In the genomic region with DNA sequence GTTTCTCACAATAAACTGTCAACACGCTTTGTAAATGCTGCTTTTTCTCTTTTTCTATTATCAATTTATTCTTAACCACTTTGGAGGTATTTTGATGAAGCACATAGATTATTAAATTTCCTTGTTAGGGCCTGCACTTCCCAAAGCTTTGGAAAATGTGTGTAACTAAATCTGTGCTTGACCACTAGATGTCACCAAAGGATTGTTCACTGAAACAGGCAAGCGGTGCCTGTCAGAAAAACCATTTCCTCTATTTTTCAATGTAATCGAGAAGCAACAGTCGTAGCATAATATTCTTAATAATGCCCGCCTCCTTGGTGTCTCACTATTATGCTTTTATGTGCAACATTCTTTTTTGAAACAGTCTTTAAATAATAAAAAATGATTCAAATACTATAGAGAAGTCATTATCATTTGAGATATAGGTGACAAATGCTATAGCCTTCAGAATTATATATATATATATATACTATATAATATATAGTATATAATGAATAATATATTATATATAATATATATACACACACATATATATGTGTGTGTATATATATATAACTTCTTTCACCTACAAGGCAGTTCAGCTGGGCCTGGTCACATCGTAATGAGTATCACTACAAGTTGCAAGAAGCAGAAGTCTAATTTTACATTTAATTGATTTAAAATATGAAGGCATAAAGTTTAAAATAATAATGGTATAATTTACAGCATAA, we compare ENCODE assay signal across 8 mouse cellular contexts.
DNase-seq lines count a peak whose midpoint lies in the region; ATAC-seq and TF ChIP-seq lines count a peak whose summit lies in the region.

No protein-coding gene starts in this region.

- H3K9ac ChIP-seq in heart, adult 2 months (ENCODE audit: low read depth, low read length), result no peak overlapping the region
- H3K9ac ChIP-seq in heart, embryonic 12.5 days, result no peak overlapping the region
- H3K9ac ChIP-seq in forebrain, embryonic 13.5 days, result no peak overlapping the region
- no peak overlapping the region for H3K9ac ChIP-seq in neural tube, embryonic 14.5 days (replicated peaks; ENCODE audit: low read depth, low read length)

- no peaks in the 10 kb centered on the region for H3K27me3 ChIP-seq in heart, adult 2 months (ENCODE audit: control insufficient read depth, insufficient read depth, low read length)
- no peaks in the 10 kb centered on the region for H3K27me3 ChIP-seq in heart, embryonic 12.5 days (replicated peaks)
- H3K27me3 ChIP-seq in forebrain, embryonic 13.5 days, result no peaks in the 10 kb centered on the region
- H3K27me3 ChIP-seq in neural tube, embryonic 14.5 days (ENCODE audit: control insufficient read depth, insufficient read depth, low read length), result no peaks in the 10 kb centered on the region

- H3K36me3 ChIP-seq in heart, adult 2 months (ENCODE audit: control insufficient read depth, insufficient read depth, low read length), result no peaks in the 10 kb centered on the region
- H3K36me3 ChIP-seq in heart, embryonic 12.5 days, result no peaks in the 10 kb centered on the region
- no peaks in the 10 kb centered on the region for H3K36me3 ChIP-seq in forebrain, embryonic 13.5 days (ENCODE audit: poor library complexity, severe bottlenecking)
- no peaks in the 10 kb centered on the region for H3K36me3 ChIP-seq in neural tube, embryonic 14.5 days (ENCODE audit: control insufficient read depth, insufficient read depth, low read length)

- H3K4me2 ChIP-seq in heart, embryonic 12.5 days, result no peak overlapping the region
- H3K4me2 ChIP-seq in forebrain, embryonic 13.5 days, result no peak overlapping the region
- H3K4me2 ChIP-seq in neural tube, embryonic 14.5 days (ENCODE audit: low read depth, low read length), result no peak overlapping the region

- H3K79me2 ChIP-seq in heart, adult 2 months (replicated peaks; ENCODE audit: control insufficient read depth, insufficient read depth, low read length), result no peaks in the 10 kb centered on the region

- 19% methylated on average over 6 of the region's 6 CpGs for WGBS in heart, adult 2 months
- WGBS in heart, embryonic 12.5 days, result 28% methylated on average over 6 of the region's 6 CpGs
- 25% methylated on average over 6 of the region's 6 CpGs for WGBS in forebrain, embryonic 13.5 days
- 27% methylated on average over 6 of the region's 6 CpGs for WGBS in neural tube, embryonic 14.5 days

- no peak overlapping the region for H3K4me3 ChIP-seq in heart, adult 2 months
- H3K4me3 ChIP-seq in heart, embryonic 12.5 days, result no peak overlapping the region
- no peak overlapping the region for H3K4me3 ChIP-seq in forebrain, embryonic 13.5 days
- H3K4me3 ChIP-seq in neural tube, embryonic 14.5 days (ENCODE audit: low read depth, low read length), result no peak overlapping the region

- H3K27ac ChIP-seq in heart, adult 2 months, result no peak overlapping the region
- H3K27ac ChIP-seq in heart, embryonic 12.5 days (ENCODE audit: poor library complexity, severe bottlenecking), result no peak overlapping the region
- no peak overlapping the region for H3K27ac ChIP-seq in forebrain, embryonic 13.5 days
- H3K27ac ChIP-seq in neural tube, embryonic 14.5 days (ENCODE audit: low read depth, low read length), result no peak overlapping the region

- H3K4me1 ChIP-seq in heart, adult 2 months (ENCODE audit: control insufficient read depth, insufficient read depth, low read length), result no peaks in the 10 kb centered on the region
- no peaks in the 10 kb centered on the region for H3K4me1 ChIP-seq in heart, embryonic 12.5 days (replicated peaks)
- no peaks in the 10 kb centered on the region for H3K4me1 ChIP-seq in forebrain, embryonic 13.5 days
- no peaks in the 10 kb centered on the region for H3K4me1 ChIP-seq in neural tube, embryonic 14.5 days (ENCODE audit: control insufficient read depth, insufficient read depth, low read length)

- intact Hi-C loops in heart, adult 2 months (cut with DNase I), result loop anchor here (2.0 kb wide), 2 partner anchors 553 to 1053 kb away; no protein-coding TSS in a partner anchor

- TF ChIP-seq CTCF in heart, adult 2 months (IDR thresholded peaks at IDR 0.05), result peak; percentile 75

- no peak for TF ChIP-seq EP300 in heart, adult 2 months (IDR thresholded peaks at IDR 0.05; ENCODE audit: insufficient read depth, low read depth, low read length)

- DNase-seq in heart, adult 2 months, result no peak
- DNase-seq in 3T3-L1 (ENCODE audit: low read depth, low spot score), result peak; percentile 75
- peak; percentile 79 for DNase-seq in adipocyte (ENCODE audit: low spot score)
- DNase-seq in layer of hippocampus, adult 9-11 months, result peak; percentile 20
- DNase-seq in gastrocnemius, postnatal 4 days (ENCODE audit: low spot score in 2 of 2), result no peak

- ATAC-seq in heart, embryonic 12.5 days (ENCODE audit: insufficient number of reproducible peaks, low FRiP score), result no peak
- ATAC-seq in forebrain, embryonic 13.5 days, result peak; percentile 87
- peak; percentile 49; the same call in 1 of the 2 replicates for ATAC-seq in neural tube, embryonic 14.5 days (ENCODE audit: low read depth)

- H3K9me3 ChIP-seq in heart, embryonic 12.5 days (replicated peaks), result no peaks in the 10 kb centered on the region
- H3K9me3 ChIP-seq in forebrain, embryonic 13.5 days (replicated peaks), result no peaks in the 10 kb centered on the region
- H3K9me3 ChIP-seq in neural tube, embryonic 14.5 days (ENCODE audit: control insufficient read depth, low read length), result no peaks in the 10 kb centered on the region

- TF ChIP-seq POLR2A in heart, adult 2 months (IDR thresholded peaks at IDR 0.05; ENCODE audit: insufficient read depth, low read depth, low read length), result no peak

Comparison
In these comparisons a context has a peak if more than half of its experiments do, and no peak if none do; other contexts are left out.
1. DNase-seq: peak in 3T3-L1 (single experiment), adipocyte (single experiment) and layer of hippocampus, adult 9-11 months (single experiment); none in heart, adult 2 months (0 of 2) and gastrocnemius, postnatal 4 days (0 of 2).